Mouse (Mus musculus) liver, embryonic 14.5 days (tissue): ENCODE results near the gene Slc25a25. TPM values are rescaled to one million over a fixed set of nuclear protein-coding genes. Genes with fewer than 3 reads are reported as not detected.

Source experiments
- ATAC-seq: fragments of 200-750 bp; cut with Nextera tagmentation; 2 replicates; pipeline ENCODE4 v1.8.0; 2017; ENCODE audit warnings: moderate number of reproducible peaks, mild to moderate bottlenecking, moderate library complexity; ENCODE audit not compliant: insufficient read depth
- DNase-seq, 3 experiments: peaks; one replicate each; pipeline ENCODE4 v3.0.0-alpha.2; 2012 to 2013; ENCODE audit warnings: low read depth in 3 of 3, low spot score in 3 of 3
- H3K27ac ChIP-seq: fragments of 300-500 bp; sonication (generic); 2 replicates; pipeline ENCODE4 v1.5.1; 2014; ENCODE audit warnings: moderate library complexity, mild to moderate bottlenecking, control low read depth, inconsistent platforms
- H3K27me3 ChIP-seq: fragments of 300-500 bp; sonication (generic); 2 replicates; pipeline ENCODE4 v1.6.1; 2014; ENCODE audit warnings: mild to moderate bottlenecking, low read length, moderate library complexity; ENCODE audit not compliant: control insufficient read depth, insufficient read depth
- H3K36me3 ChIP-seq: fragments of 300-500 bp; sonication (generic); replicated peaks from 2 replicates; pipeline ENCODE4 v1.6.1; 2014; ENCODE audit warnings: low read depth; ENCODE audit not compliant: control insufficient read depth, insufficient read depth
- H3K4me1 ChIP-seq, 2 experiments: fragments of 200-500 bp in 1 of 2; fragments of 300-500 bp in 1 of 2; sonication (generic) in 1 of 2; replicated peaks; 2 replicates each; pipeline ENCODE4 v1.6.1; 2012 to 2014; ENCODE audit warnings: antibody characterized with exemption in 1 of 2, inconsistent platforms in 1 of 2, low read length in 1 of 2; ENCODE audit not compliant: control insufficient read depth in 2 of 2, insufficient read depth in 2 of 2
- H3K4me2 ChIP-seq: fragments of 300-500 bp; sonication (generic); 2 replicates; pipeline ENCODE4 v1.6.1; 2014; ENCODE audit warnings: low read depth, mild to moderate bottlenecking, control low read depth, moderate library complexity
- H3K4me3 ChIP-seq, 2 experiments: fragments of 200-500 bp in 1 of 2; fragments of 300-500 bp in 1 of 2; sonication (generic) in 1 of 2; 2 replicates each; pipeline ENCODE4 v1.5.1; 2012 to 2014; ENCODE audit warnings: low read depth in 2 of 2, low read length in 2 of 2, mild to moderate bottlenecking in 2 of 2, control low read depth in 1 of 2, inconsistent platforms in 1 of 2, moderate library complexity in 1 of 2; ENCODE audit not compliant: insufficient read depth in 1 of 2
- H3K9ac ChIP-seq: fragments of 300-500 bp; sonication (generic); replicated peaks from 2 replicates; pipeline ENCODE4 v1.6.1; 2014; ENCODE audit warnings: mild to moderate bottlenecking, control low read depth, moderate library complexity
- H3K9me3 ChIP-seq: fragments of 300-500 bp; sonication (generic); 2 replicates; pipeline ENCODE4 v1.6.1; 2016; ENCODE audit warnings: low read length, mixed read lengths; ENCODE audit not compliant: control insufficient read depth
- CTCF ChIP-seq: IDR thresholded peaks from 2 replicates; pipeline ENCODE4 v1.5.1; 2016; ENCODE audit warnings: antibody characterized with exemption, low read depth, control low read depth
- EP300 ChIP-seq: IDR thresholded peaks from 2 replicates; pipeline ENCODE4 v1.6.1; 2016; ENCODE audit warnings: antibody characterized with exemption, low read depth
- WGBS: fragments of 180-500 bp; shearing (Covaris S2); extraction: QIAGEN DNeasy Blood & Tissue Kit; methylation state at CpG from one replicate; pipeline ENCODE4 v1.1.7; 2014; ENCODE audit not compliant: insufficient replicate concordance; 5-methylcytosine and 5-hydroxymethylcytosine counted together
- polyA plus RNA-seq, 2 experiments: library from polyadenylated mRNA; depleted of rRNA in 1 of 2; stranded (reverse) in 1 of 2; unstranded in 1 of 2; fragments of >200 nt; fragmentation: Nextera tagmentation in 1 of 2; extraction: Ambion mirVana in 1 of 2; gene quantifications; 2 replicates each; pipeline versions ENCODE4 v1.2.1 to v1.2.3; 2012 to 2014

The Slc25a25 gene
- polyA plus RNA-seq, 2 experiments, result 5.5 to 6.0 TPM

DNA sequence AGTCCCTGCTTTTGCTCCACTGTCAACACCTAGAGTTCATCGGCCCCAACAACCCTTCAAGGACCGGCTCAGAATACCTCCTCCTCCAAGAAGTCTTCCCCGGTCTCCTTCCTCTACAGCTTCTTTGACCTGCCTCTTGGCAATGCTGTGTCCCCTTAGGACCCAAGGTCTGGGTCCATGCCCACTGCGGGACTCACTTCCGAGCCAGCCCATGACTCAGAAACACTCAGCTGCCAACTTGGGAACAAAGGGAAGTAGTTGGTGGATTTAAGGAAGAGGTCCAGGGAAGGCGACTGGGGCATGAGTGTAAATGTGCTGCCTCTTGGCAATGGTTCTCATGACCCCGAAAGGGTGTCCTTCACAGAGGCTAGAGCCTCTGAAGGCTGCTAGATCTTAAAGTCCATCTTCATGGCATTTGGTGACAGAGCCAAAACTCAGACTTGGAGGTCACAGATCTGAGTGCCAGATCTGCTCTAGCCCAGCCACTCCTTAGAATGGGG, 71.2 kb downstream of the Slc25a25 start:
- DNase-seq, result no peak
- H3K9me3 ChIP-seq, result no peaks in the 10 kb centered on the region
- H3K9ac ChIP-seq, result no peak overlapping the region
- no peak for TF ChIP-seq EP300
- no peak for TF ChIP-seq CTCF
- no peak overlapping the region for H3K4me2 ChIP-seq
- 78% methylated on average over 7 of the region's 7 CpGs for WGBS
- H3K27ac ChIP-seq, result no peak overlapping the region
- no peak for ATAC-seq
- no peak overlapping the region for H3K4me3 ChIP-seq
- H3K27me3 ChIP-seq, result no peaks in the 10 kb centered on the region
- H3K4me1 ChIP-seq, result peaks cover 3 to 12% of the 10 kb centered on the region in 2 experiments; a peak in 3 of 4 replicates
- peaks cover 9% of the 10 kb centered on the region for H3K36me3 ChIP-seq

DNA sequence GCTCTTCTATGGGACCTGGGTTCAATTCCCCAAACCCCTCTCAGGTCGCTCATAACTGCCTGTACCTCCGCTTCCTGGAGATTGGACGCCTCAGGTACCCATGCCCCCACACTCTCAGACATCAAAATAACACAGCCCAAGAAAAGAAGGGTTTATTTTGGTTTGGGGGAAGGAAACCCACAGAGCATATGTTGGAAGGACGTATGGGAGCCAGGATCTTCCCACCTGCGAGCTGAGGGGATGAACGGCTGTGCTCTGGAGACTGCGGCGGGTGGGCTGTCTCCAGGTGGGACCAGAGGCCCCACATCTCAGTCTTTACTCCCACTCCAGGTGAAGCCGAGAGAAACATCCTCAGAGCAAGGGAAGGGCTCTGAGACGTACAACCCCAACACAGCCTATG, 74.3 kb downstream of the Slc25a25 start:
- no peak overlapping the region for H3K9ac ChIP-seq
- no peak overlapping the region for H3K4me2 ChIP-seq
- no peaks in the 10 kb centered on the region for H3K27me3 ChIP-seq
- ATAC-seq (no peak), DNase-seq (no peak)
- WGBS, result 90% methylated on average over 10 of the region's 10 CpGs
- H3K4me3 ChIP-seq, result no peak overlapping the region
- peaks cover 14% of the 10 kb centered on the region for H3K36me3 ChIP-seq
- H3K4me1 ChIP-seq, result peaks cover 3 to 8% of the 10 kb centered on the region in 2 experiments; a peak in 3 of 4 replicates
- no peak overlapping the region for H3K27ac ChIP-seq
- TF ChIP-seq CTCF (no peak), EP300 (no peak)
- H3K9me3 ChIP-seq, result no peaks in the 10 kb centered on the region

DNA sequence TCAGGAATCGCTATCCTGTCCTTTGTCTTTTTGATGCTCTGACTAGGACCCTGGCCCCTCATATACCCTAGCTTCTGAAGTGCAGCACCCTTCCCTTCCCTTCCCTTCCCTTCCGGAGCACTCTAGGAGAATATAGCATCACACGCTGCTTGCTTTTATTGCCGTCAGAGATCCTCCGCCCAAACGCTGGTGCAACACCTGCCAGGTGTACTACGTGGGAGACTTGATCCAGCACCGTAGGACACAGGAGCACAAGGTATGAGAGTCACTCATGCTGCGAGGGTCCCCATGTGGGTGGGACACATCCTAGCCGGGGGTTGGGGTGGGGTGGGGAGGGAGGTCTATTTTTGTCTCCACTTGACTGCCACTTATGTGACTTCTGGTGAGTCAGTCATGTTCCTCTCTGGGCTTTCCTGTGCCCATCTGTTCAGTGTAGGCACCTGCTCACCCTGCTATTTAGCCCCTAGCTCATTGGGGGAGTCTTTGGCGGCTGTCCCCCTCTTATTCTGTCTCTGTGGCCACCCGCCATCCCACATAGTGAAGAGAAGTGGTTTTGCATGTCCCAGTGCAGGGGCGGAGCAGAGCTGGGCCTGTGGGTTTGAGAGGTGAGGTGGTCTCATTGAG, 75.8 kb downstream of the Slc25a25 start:
- 80% methylated on average over 13 of the region's 13 CpGs for WGBS
- no peak for ATAC-seq
- H3K36me3 ChIP-seq, result peaks cover 17% of the 10 kb centered on the region
- no peak overlapping the region for H3K4me3 ChIP-seq
- no peak overlapping the region for H3K9ac ChIP-seq
- TF ChIP-seq CTCF, result no peak
- TF ChIP-seq EP300, result no peak
- no peaks in the 10 kb centered on the region for H3K9me3 ChIP-seq
- H3K27me3 ChIP-seq, result no peaks in the 10 kb centered on the region
- DNase-seq, result no peak
- H3K27ac ChIP-seq, result no peak overlapping the region
- H3K4me1 ChIP-seq, result no peaks in the 10 kb centered on the region
- no peak overlapping the region for H3K4me2 ChIP-seq

DNA sequence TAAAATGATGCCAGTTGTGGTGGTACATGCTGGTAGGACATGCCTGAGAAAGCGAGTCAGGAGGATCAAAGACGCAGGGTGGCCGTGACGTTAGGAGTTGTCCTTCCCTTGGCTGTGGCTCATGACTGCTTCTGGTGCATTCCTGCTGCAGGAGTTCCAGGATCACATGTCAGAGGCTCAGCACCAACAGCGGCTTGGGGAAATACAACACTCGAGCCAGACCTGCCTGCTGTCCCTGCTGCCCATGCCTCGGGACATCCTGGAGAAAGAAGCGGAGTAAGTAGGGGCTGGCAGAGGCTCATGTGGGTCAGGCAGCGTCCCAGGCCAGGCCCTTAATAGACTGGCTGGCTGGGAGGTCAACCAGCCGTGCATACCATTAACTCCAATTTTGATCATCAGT, 77.1 kb downstream of the Slc25a25 start:
- no peak overlapping the region for H3K9ac ChIP-seq
- peaks cover 21% of the 10 kb centered on the region for H3K36me3 ChIP-seq
- DNase-seq, result no peak
- H3K9me3 ChIP-seq, result no peaks in the 10 kb centered on the region
- H3K4me2 ChIP-seq, result no peak overlapping the region
- no peaks in the 10 kb centered on the region for H3K27me3 ChIP-seq
- ATAC-seq, result no peak
- H3K4me3 ChIP-seq, result no peak overlapping the region
- 79% methylated on average over 10 of the region's 10 CpGs for WGBS
- no peak overlapping the region for H3K27ac ChIP-seq
- TF ChIP-seq CTCF (no peak), EP300 (no peak)
- H3K4me1 ChIP-seq, result no peaks in the 10 kb centered on the region

DNA sequence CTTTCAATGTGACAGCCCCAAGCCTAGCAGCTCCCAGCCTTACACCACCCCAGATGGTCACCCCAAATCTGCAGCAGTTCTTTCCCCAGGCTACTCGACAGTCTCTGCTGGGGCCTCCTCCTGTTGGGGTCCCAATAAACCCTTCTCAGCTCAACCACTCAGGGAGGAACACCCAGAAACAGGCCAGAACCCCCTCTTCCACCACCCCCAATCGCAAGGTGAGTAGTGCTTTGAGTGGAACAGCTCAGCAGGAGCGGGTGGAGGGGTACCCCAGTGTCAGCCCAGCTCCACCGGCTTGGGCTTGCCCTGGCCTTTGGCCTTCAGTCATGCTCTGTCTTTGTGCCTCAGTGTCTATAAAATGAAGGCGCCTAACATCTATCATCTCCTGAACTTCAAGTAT, 83.9 kb downstream of the Slc25a25 start:
- Histone ChIP-seq H3K9me3 (no peaks in the 10 kb centered on the region), H3K27me3 (no peaks in the 10 kb centered on the region), H3K27ac (no peak overlapping the region), H3K4me1 (peaks cover 9 to 11% of the 10 kb centered on the region in 2 experiments; a peak in 3 of 4 replicates), H3K4me3 (no peak overlapping the region), H3K36me3 (peaks cover 15% of the 10 kb centered on the region), H3K4me2 (no peak overlapping the region), H3K9ac (no peak overlapping the region)
- DNase-seq (no peak), ATAC-seq (no peak)
- WGBS, result 83% methylated on average over 5 of the region's 5 CpGs
- TF ChIP-seq CTCF (no peak), EP300 (no peak)

Other genes starting within 250 kb of the Slc25a25 start
- 9.6 and 10.1 TPM in 2 replicates for gene Pomt1, start 214.9 kb downstream of the Slc25a25 start, polyA plus RNA-seq (2012; rRNA removed)
- gene Pomt1, start 214.9 kb downstream of the Slc25a25 start, polyA plus RNA-seq (2014; fragmentation: Nextera tagmentation; extraction: Ambion mirVana), result 10.1 and 12.1 TPM in 2 replicates
- 17.7 and 19.8 TPM in 2 replicates for gene Uck1, start 191.3 kb downstream of the Slc25a25 start, polyA plus RNA-seq (2012; rRNA removed)
- 21.5 and 21.8 TPM in 2 replicates for gene Uck1, start 191.3 kb downstream of the Slc25a25 start, polyA plus RNA-seq (2014; fragmentation: Nextera tagmentation; extraction: Ambion mirVana)
- gene Golga2, start 164.1 kb downstream of the Slc25a25 start, polyA plus RNA-seq (2012; rRNA removed), result 10.0 and 13.0 TPM in 2 replicates
- 6.9 and 7.6 TPM in 2 replicates for gene Golga2, start 164.1 kb downstream of the Slc25a25 start, polyA plus RNA-seq (2014; fragmentation: Nextera tagmentation; extraction: Ambion mirVana)
- gene Swi5, start 163.4 kb downstream of the Slc25a25 start, polyA plus RNA-seq (2012; rRNA removed), result 108 and 130 TPM in 2 replicates
- 100.0 and 105 TPM in 2 replicates for gene Swi5, start 163.4 kb downstream of the Slc25a25 start, polyA plus RNA-seq (2014; fragmentation: Nextera tagmentation; extraction: Ambion mirVana)
- 40.3 and 43.3 TPM in 2 replicates for gene Ciz1, start 99.1 kb downstream of the Slc25a25 start, polyA plus RNA-seq (2012; rRNA removed)
- 13.1 and 13.9 TPM in 2 replicates for gene Ciz1, start 99.1 kb downstream of the Slc25a25 start, polyA plus RNA-seq (2014; fragmentation: Nextera tagmentation; extraction: Ambion mirVana)
- 2.9 and 4.0 TPM in 2 replicates for gene Dnm1, start 98.1 kb downstream of the Slc25a25 start, polyA plus RNA-seq (2012; rRNA removed)
- gene Dnm1, start 98.1 kb downstream of the Slc25a25 start, polyA plus RNA-seq (2014; fragmentation: Nextera tagmentation; extraction: Ambion mirVana), result 0.43 and 0.56 TPM in 2 replicates
- gene 1110008P14Rik, start 69.5 kb downstream of the Slc25a25 start, polyA plus RNA-seq (2012; rRNA removed), result 32.6 and 39.6 TPM in 2 replicates
- gene 1110008P14Rik, start 69.5 kb downstream of the Slc25a25 start, polyA plus RNA-seq (2014; fragmentation: Nextera tagmentation; extraction: Ambion mirVana), result 38.7 and 40.8 TPM in 2 replicates
- 29.8 and 30.2 TPM in 2 replicates for gene Lcn2, start 63.2 kb downstream of the Slc25a25 start, polyA plus RNA-seq (2012; rRNA removed)
- gene Lcn2, start 63.2 kb downstream of the Slc25a25 start, polyA plus RNA-seq (2014; fragmentation: Nextera tagmentation; extraction: Ambion mirVana), result 41.1 and 65.1 TPM in 2 replicates
- 7.9 and 11.6 TPM in 2 replicates for gene Ptges2, start 55.5 kb downstream of the Slc25a25 start, polyA plus RNA-seq (2012; rRNA removed)
- 11.4 and 14.0 TPM in 2 replicates for gene Ptges2, start 55.5 kb downstream of the Slc25a25 start, polyA plus RNA-seq (2014; fragmentation: Nextera tagmentation; extraction: Ambion mirVana)
- 1.3 and 1.4 TPM in 2 replicates for gene Naif1, start 988 bp downstream of the Slc25a25 start, polyA plus RNA-seq (2012; rRNA removed)
- gene Naif1, start 988 bp downstream of the Slc25a25 start, polyA plus RNA-seq (2014; fragmentation: Nextera tagmentation; extraction: Ambion mirVana), result 1.6 and 2.0 TPM in 2 replicates
- gene Fam102a, start 83.9 kb upstream of the Slc25a25 start, polyA plus RNA-seq (2012; rRNA removed), result 0.88 and 1.0 TPM in 2 replicates
- 0.91 and 1.1 TPM in 2 replicates for gene Fam102a, start 83.9 kb upstream of the Slc25a25 start, polyA plus RNA-seq (2014; fragmentation: Nextera tagmentation; extraction: Ambion mirVana)
- gene Dpm2, start 119.4 kb upstream of the Slc25a25 start, polyA plus RNA-seq (2012; rRNA removed), result 53.5 and 61.6 TPM in 2 replicates
- 53.6 and 54.6 TPM in 2 replicates for gene Dpm2, start 119.4 kb upstream of the Slc25a25 start, polyA plus RNA-seq (2014; fragmentation: Nextera tagmentation; extraction: Ambion mirVana)
- gene Pip5kl1, start 123.4 kb upstream of the Slc25a25 start, polyA plus RNA-seq (2012; rRNA removed), result 0.11 TPM in 2 replicates
- gene Pip5kl1, start 123.4 kb upstream of the Slc25a25 start, polyA plus RNA-seq (2014; fragmentation: Nextera tagmentation; extraction: Ambion mirVana), result not detected in 2 replicates
- gene 9430097D07Rik, start 124.2 kb upstream of the Slc25a25 start, polyA plus RNA-seq (2012; rRNA removed), result not detected in 2 replicates
- gene 9430097D07Rik, start 124.2 kb upstream of the Slc25a25 start, polyA plus RNA-seq (2014; fragmentation: Nextera tagmentation; extraction: Ambion mirVana), result 0.06 TPM in 1 of 2 replicates, not detected in the other
- gene St6galnac4, start 135.7 kb upstream of the Slc25a25 start, polyA plus RNA-seq (2012; rRNA removed), result 5.4 and 5.6 TPM in 2 replicates
- gene St6galnac4, start 135.7 kb upstream of the Slc25a25 start, polyA plus RNA-seq (2014; fragmentation: Nextera tagmentation; extraction: Ambion mirVana), result 6.2 and 6.8 TPM in 2 replicates
- gene St6galnac6, start 148.3 kb upstream of the Slc25a25 start, polyA plus RNA-seq (2012; rRNA removed), result 9.9 and 14.3 TPM in 2 replicates
- 3.2 and 4.4 TPM in 2 replicates for gene St6galnac6, start 148.3 kb upstream of the Slc25a25 start, polyA plus RNA-seq (2014; fragmentation: Nextera tagmentation; extraction: Ambion mirVana)
- 0.34 and 0.37 TPM in 2 replicates for gene Ak1, start 170.3 kb upstream of the Slc25a25 start, polyA plus RNA-seq (2012; rRNA removed)
- gene Ak1, start 170.3 kb upstream of the Slc25a25 start, polyA plus RNA-seq (2014; fragmentation: Nextera tagmentation; extraction: Ambion mirVana), result 0.44 and 0.59 TPM in 2 replicates
- 15.4 and 17.6 TPM in 2 replicates for gene Eng, start 195.2 kb upstream of the Slc25a25 start, polyA plus RNA-seq (2012; rRNA removed)
- gene Eng, start 195.2 kb upstream of the Slc25a25 start, polyA plus RNA-seq (2014; fragmentation: Nextera tagmentation; extraction: Ambion mirVana), result 13.9 and 16.5 TPM in 2 replicates